Mouse (Mus musculus) heart, embryonic 12.5 days (tissue): ENCODE data around the gene Cyp4v3. TPM values are rescaled to one million over a fixed set of nuclear protein-coding genes. Genes with fewer than 3 reads are reported as not detected.

Source experiments
- ATAC-seq: fragments of 200-750 bp; cut with Nextera tagmentation; 2 replicates; pipeline ENCODE4 v1.8.0; 2017; ENCODE audit warnings: moderate TSS enrichment, moderate library complexity; ENCODE audit not compliant: insufficient number of reproducible peaks, low FRiP score
- H3K27ac ChIP-seq: fragments of 300-500 bp; sonication (generic); 2 replicates; pipeline ENCODE4 v1.5.1; 2016; ENCODE audit warnings: mild to moderate bottlenecking, moderate library complexity; ENCODE audit not compliant: poor library complexity, severe bottlenecking
- H3K27me3 ChIP-seq: fragments of 300-500 bp; sonication (generic); replicated peaks from 2 replicates; pipeline ENCODE4 v1.6.1; 2016; ENCODE audit warnings: mild to moderate bottlenecking, moderate library complexity
- H3K36me3 ChIP-seq: fragments of 300-500 bp; sonication (generic); 2 replicates; pipeline ENCODE4 v1.6.1; 2016; ENCODE audit warnings: mild to moderate bottlenecking, moderate library complexity
- H3K4me1 ChIP-seq: fragments of 300-500 bp; sonication (generic); replicated peaks from 2 replicates; pipeline ENCODE4 v1.6.1; 2016; ENCODE audit warnings: mild to moderate bottlenecking
- H3K4me2 ChIP-seq: fragments of 300-500 bp; sonication (generic); 2 replicates; pipeline ENCODE4 v1.6.1; 2016; ENCODE audit warnings: mild to moderate bottlenecking, moderate library complexity
- H3K4me3 ChIP-seq: fragments of 300-500 bp; sonication (generic); 2 replicates; pipeline ENCODE4 v1.5.1; 2016; ENCODE audit warnings: mild to moderate bottlenecking
- H3K9ac ChIP-seq: fragments of 300-500 bp; sonication (generic); 2 replicates; pipeline ENCODE4 v1.6.1; 2016; ENCODE audit warnings: mild to moderate bottlenecking, moderate library complexity
- H3K9me3 ChIP-seq: fragments of 300-500 bp; sonication (generic); replicated peaks from 2 replicates; pipeline ENCODE4 v1.6.1; 2016; ENCODE audit warnings: mild to moderate bottlenecking, moderate library complexity
- WGBS: fragments of 180-500 bp; shearing (Covaris S2); methylation state at CpG from one replicate; pipeline ENCODE4 v1.1.7; 2016; 5-methylcytosine and 5-hydroxymethylcytosine counted together
- polyA plus RNA-seq: library from polyadenylated mRNA; unstranded; fragments of >200 nt; fragmentation: Nextera tagmentation; extraction: Ambion mirVana; gene quantifications from 2 replicates; pipeline ENCODE4 v1.2.1, GENCODE M21; 2016

Gene Cyp4v3
- polyA plus RNA-seq, 1 experiment from 2014 or later, result 0.56 TPM

DNA sequence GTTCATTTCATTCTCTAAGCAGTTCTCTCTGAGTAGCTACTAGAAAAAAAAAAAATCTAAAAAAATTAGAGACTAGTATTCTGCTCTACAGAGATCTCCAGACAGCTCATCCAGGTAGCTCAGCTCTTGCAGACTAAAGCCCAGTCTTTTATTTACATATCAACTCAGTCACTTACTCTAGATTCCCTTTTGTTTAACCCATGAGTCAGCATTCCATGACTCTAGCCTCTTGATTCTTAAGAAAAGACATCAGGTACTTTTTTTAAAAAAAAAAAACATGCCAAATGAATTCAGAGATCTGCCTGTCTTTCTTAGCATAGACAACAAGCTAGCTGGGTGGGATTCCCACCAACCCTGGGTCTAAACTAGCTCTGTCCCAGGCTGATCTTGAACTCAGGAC, 64.5 kb downstream of the Cyp4v3 start:
- Histone ChIP-seq H3K4me1 (no peaks in the 10 kb centered on the region), H3K27me3 (no peaks in the 10 kb centered on the region), H3K4me3 (no peak overlapping the region), H3K27ac (no peak overlapping the region), H3K4me2 (no peak overlapping the region), H3K9me3 (peaks cover 10% of the 10 kb centered on the region), H3K9ac (no peak overlapping the region), H3K36me3 (no peaks in the 10 kb centered on the region)
- no peak for ATAC-seq

DNA sequence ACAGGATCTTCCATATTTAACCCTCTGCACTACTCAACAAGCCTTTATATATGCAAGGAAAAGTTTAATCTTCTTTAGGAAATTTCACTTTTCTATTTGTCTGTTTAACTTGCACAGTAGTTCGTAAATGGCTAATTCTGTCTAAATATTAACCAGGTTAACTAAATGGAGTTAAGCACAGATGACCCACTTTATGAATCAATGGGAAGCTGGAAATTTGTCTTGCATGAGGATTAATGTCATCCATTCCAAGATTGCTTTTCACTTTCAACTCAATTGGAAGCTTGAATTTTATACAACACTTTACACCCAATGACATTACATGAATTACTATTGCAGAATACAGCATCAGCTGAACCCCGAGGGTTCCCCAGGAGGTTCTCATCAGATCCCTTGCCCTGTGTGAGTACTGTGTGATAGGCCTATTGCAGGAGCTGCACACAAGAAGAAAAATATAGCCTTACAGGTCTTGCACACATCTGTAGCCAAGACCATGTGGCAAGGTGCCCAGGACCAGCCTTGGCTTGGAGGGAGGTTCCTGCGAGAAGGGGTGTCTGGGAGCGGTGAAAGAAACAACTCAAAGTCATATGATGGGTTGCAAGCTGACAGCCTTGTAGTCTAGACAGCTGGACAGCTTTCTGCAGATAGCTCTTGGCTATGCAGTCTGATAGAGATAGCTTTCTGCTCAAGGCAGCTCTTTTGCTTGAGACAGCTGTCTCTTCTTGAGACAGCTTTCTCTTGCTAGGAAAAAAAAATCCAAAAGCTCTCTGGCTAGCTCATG, 65.2 kb downstream of the Cyp4v3 start:
- H3K36me3 ChIP-seq, result no peaks in the 10 kb centered on the region
- ATAC-seq, result no peak
- 62% methylated on average over 4 of the region's 4 CpGs for WGBS
- peaks cover 10% of the 10 kb centered on the region for H3K9me3 ChIP-seq
- H3K27ac ChIP-seq, result no peak overlapping the region
- no peak overlapping the region for H3K4me3 ChIP-seq
- H3K4me1 ChIP-seq, result no peaks in the 10 kb centered on the region
- no peak overlapping the region for H3K9ac ChIP-seq
- H3K27me3 ChIP-seq, result no peaks in the 10 kb centered on the region
- H3K4me2 ChIP-seq, result no peak overlapping the region

DNA sequence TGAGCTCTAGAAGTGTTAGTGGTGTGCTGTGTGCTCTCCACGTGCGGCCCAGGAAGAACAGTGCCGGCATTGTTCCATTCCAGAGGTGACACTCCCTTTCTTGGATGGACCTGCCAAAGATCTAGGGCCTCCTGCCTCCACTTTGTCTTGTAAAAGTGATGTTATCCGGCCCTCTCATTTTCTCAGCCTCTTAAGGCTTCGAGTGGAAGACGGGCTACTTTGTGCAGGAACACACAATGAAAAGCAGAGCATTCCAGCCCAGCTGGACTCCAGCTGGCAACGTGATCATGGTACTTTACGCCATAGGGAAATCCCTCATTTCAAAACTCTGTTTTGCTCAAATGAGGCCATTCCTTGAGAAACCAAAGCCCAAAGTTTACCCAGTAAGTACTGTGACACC, 66.0 kb downstream of the Cyp4v3 start:
- Histone ChIP-seq H3K36me3 (no peaks in the 10 kb centered on the region), H3K4me2 (no peak overlapping the region), H3K9ac (no peak overlapping the region), H3K4me3 (no peak overlapping the region), H3K27me3 (no peaks in the 10 kb centered on the region), H3K9me3 (peaks cover 10% of the 10 kb centered on the region), H3K4me1 (no peaks in the 10 kb centered on the region), H3K27ac (no peak overlapping the region)
- 63% methylated on average over 8 of the region's 8 CpGs for WGBS
- no peak for ATAC-seq

DNA sequence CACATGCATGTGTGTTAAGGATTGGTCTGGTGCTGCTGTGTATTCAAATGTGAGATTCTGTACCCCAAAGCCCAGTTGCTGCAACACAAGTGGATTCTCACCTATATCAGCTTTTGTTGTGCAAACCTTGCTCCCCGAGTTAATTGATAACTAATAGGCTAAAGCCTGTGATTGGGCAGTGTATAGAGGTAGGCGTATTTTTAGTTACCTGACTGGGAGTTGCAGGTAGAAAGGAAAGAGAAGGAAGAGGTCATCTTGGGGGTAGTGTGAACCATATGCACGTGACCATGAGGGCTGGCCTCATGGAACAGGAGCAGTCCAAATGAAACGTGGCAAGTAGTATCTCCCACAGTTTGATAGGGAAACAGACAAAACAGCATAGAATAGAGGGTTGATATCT, 68.1 kb downstream of the Cyp4v3 start:
- H3K4me2 ChIP-seq, result no peak overlapping the region
- no peak overlapping the region for H3K4me3 ChIP-seq
- no peaks in the 10 kb centered on the region for H3K36me3 ChIP-seq
- H3K9ac ChIP-seq, result no peak overlapping the region
- ATAC-seq, result no peak
- H3K9me3 ChIP-seq, result peaks cover 10% of the 10 kb centered on the region
- no peaks in the 10 kb centered on the region for H3K4me1 ChIP-seq
- whole genome bisulfite sequencing, result 80% methylated on average over 4 of the region's 4 CpGs
- no peak overlapping the region for H3K27ac ChIP-seq
- H3K27me3 ChIP-seq, result no peaks in the 10 kb centered on the region

DNA sequence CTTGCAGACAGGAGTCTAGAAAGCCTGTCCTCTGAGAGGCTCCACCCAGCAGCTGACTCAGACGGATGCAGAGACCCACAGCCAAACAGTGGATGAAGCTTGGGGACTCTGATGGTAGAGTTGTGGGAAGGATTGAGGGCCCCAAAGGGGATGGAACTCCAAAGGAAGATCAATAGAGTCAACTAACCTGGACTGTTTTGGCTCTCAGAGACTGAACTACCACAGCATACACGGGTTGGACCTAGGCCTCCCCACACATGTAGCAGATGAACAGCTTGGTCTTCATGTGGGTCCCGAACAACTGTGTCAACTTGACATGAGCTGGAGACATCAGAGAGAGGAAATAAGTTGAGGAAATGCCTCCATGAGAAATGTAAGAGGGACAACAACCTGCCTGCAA, 70.2 kb downstream of the Cyp4v3 start:
- Histone ChIP-seq H3K27ac (no peak overlapping the region), H3K9ac (no peak overlapping the region), H3K9me3 (peaks cover 10% of the 10 kb centered on the region), H3K36me3 (no peaks in the 10 kb centered on the region), H3K27me3 (no peaks in the 10 kb centered on the region), H3K4me2 (no peak overlapping the region), H3K4me1 (no peaks in the 10 kb centered on the region), H3K4me3 (no peak overlapping the region)
- WGBS, result 71% methylated on average over 3 of the region's 3 CpGs
- ATAC-seq, result no peak

DNA sequence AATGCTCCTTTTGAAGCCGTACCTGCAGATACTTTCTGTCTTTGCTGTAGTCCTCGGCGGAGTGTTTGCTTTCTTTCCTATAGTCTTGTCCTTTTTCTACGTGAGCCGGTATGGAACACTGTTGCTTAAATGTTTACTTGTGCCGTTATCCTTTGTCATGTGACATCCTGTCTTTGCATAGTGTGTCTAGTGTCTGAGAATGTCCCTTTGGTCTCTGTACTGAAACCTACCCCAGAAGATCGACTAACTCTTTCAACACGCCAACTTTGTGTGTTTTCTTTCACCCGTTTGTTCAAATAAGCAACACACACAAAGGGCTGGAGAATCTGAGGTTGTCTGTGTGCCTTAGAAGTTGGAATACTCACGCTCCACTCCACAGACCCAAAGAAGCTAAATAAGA, 71.1 kb downstream of the Cyp4v3 start, which contains the start of gene F11:
Gene F11 (minus strand): TSS at position 112 of the 400 bp plus-strand sequence.
- Histone ChIP-seq H3K4me1 (no peaks in the 10 kb centered on the region), H3K9me3 (peaks cover 10% of the 10 kb centered on the region), H3K4me3 (no peak within 1 kb of the TSS), H3K9ac (no peak within 1 kb of the TSS), H3K4me2 (no peak within 1 kb of the TSS), H3K36me3 (no peaks in the 10 kb centered on the region), H3K27ac (no peak within 1 kb of the TSS), H3K27me3 (no peaks in the 10 kb centered on the region)
- no peak for ATAC-seq
- WGBS, result 64% methylated on average over 10 of the region's 10 CpGs

DNA sequence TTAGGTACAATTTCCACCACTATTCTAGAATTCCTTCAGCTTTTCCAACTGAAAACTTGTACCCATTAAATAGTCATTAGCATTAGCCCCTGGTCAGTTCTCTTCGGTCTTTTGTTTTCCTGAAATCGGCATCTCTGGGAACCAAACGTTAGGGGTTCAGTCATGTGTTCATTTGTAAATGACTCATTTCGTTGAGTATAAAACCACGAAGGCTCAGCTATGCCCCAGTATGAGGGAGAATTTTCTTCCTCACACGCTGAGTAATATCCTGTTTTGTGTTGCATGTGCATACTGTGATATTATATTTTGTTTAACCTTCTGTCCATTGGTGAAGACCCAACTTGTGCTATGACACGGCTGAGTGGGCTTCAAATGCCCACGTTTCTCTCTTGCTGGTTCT, 74.6 kb downstream of the Cyp4v3 start:
- no peak for ATAC-seq
- WGBS, result 79% methylated on average over 8 of the region's 8 CpGs
- H3K4me2 ChIP-seq, result no peak overlapping the region
- no peak overlapping the region for H3K27ac ChIP-seq
- no peaks in the 10 kb centered on the region for H3K36me3 ChIP-seq
- no peaks in the 10 kb centered on the region for H3K9me3 ChIP-seq
- H3K27me3 ChIP-seq, result no peaks in the 10 kb centered on the region
- no peak overlapping the region for H3K4me3 ChIP-seq
- no peaks in the 10 kb centered on the region for H3K4me1 ChIP-seq
- no peak overlapping the region for H3K9ac ChIP-seq

DNA sequence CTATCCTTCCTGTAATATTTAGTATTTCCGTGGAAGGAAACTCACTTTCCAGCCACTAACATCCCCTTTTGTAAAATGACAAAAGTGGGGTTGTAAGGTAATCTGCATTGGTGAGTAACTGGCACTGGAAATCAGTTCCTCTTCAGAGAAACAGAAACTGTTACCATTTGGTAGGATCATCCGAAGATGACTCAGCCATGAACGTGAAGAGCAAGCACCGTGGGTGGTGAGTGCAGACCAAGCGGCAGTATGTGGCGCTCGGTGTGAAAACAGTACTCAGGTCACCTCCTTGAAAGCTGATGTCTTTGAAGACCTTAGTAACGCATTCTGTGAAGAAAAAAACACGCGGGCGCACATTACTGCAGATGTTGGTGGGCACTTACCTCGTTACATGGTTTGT, 78.0 kb downstream of the Cyp4v3 start:
- no peak overlapping the region for H3K4me3 ChIP-seq
- H3K36me3 ChIP-seq, result no peaks in the 10 kb centered on the region
- no peaks in the 10 kb centered on the region for H3K4me1 ChIP-seq
- no peak for ATAC-seq
- H3K27ac ChIP-seq, result no peak overlapping the region
- H3K4me2 ChIP-seq, result no peak overlapping the region
- no peak overlapping the region for H3K9ac ChIP-seq
- H3K9me3 ChIP-seq, result no peaks in the 10 kb centered on the region
- WGBS, result 80% methylated on average over 12 of the region's 12 CpGs
- no peaks in the 10 kb centered on the region for H3K27me3 ChIP-seq

Other genes with a start within 250 kb of the Cyp4v3 start
- gene F11, start 71.2 kb downstream of the Cyp4v3 start, polyA plus RNA-seq, result not detected in 2 replicates
- not detected in 2 replicates for gene Klkb1, start 38.4 kb downstream of the Cyp4v3 start, polyA plus RNA-seq
- gene Gm45753, start 24.8 kb downstream of the Cyp4v3 start, polyA plus RNA-seq, result not detected in 2 replicates
- gene Fam149a, start 49.1 kb upstream of the Cyp4v3 start, polyA plus RNA-seq, result 5.4 TPM in 2 replicates
- 2.2 and 3.8 TPM in 2 replicates for gene Tlr3, start 77.9 kb upstream of the Cyp4v3 start, polyA plus RNA-seq
- 458 and 494 TPM in 2 replicates for gene Sorbs2, start 174.6 kb upstream of the Cyp4v3 start, polyA plus RNA-seq